Mouse (Mus musculus) ES-E14 (cell line): ENCODE measurements at regions not wholly inside any gene's neighbourhood (a gene's known extent, or its start where the extent isn't known, plus 50 kb on each side); places are given as distances from the start of the nearest gene placed in this dataset.

Experiments
- HCFC1 ChIP-seq: IDR thresholded peaks from 2 replicates; pipeline ENCODE4 v1.6.1; 2012; ENCODE audit warnings: low read length, inconsistent platforms, borderline replicate concordance; ENCODE audit not compliant: insufficient read depth
- MAFK ChIP-seq: IDR thresholded peaks from 2 replicates; pipeline ENCODE4 v1.6.1; 2014; ENCODE audit warnings: mild to moderate bottlenecking, low read depth, low read length, inconsistent platforms; ENCODE audit not compliant: insufficient read depth

- TF ChIP-seq MAFK (no peak), HCFC1 (no peak)
These were observed 235.4 kb downstream of the Ar start for GRCm38 (mm10) chrX:98384017-98384416.
